Mouse (Mus musculus) heart, postnatal 0 days (tissue): ENCODE data around the gene Kank4.

Experiments used
- CTCF ChIP-seq: IDR thresholded peaks from 2 replicates; pipeline ENCODE4 v1.5.1; 2016; ENCODE audit warnings: antibody characterized with exemption, control low read depth, low read depth
- EP300 ChIP-seq: IDR thresholded peaks from 2 replicates; pipeline ENCODE4 v1.6.1; 2016; ENCODE audit warnings: antibody characterized with exemption, low read depth

- TF ChIP-seq EP300 (no peak), CTCF (no peak)
Measured at GRCm38 (mm10) chr4:98717735-98718546, 99.4 kb downstream of the Kank4 start.
